Comparison of ENCODE assay signal across 11 mouse cellular contexts in the genomic region with DNA sequence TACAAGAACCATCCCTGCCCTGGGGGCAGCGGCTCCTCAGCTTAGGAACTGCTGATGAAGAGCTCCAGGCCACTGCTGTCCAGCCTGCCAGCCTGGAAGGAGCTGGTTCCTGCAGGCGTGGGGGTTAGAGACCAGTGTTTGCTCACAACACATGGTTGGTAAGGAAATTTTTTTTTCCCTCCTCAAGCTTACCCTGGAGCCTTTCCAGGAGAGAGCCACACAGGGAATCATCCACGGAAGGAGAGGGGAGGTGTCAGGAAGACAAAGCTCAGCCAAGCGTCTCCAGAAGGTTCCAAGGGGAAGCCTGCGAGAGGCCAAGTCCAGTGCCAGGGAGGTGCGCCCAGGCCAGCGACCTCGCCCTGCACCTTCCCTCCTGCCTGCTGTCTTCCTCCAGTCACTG. TPM values are rescaled to one million over a fixed set of nuclear protein-coding genes. Genes with fewer than 3 reads are reported as not detected.
DNase-seq lines count a peak whose midpoint lies in the region; ATAC-seq and TF ChIP-seq lines count a peak whose summit lies in the region.
"Had no signal": no experiment of that assay in that cellular context is flagged by ENCODE, and none has a peak within 500 bp of the region (broad histone marks: within the 10 kb centered on the region; RNA-seq: fewer than 3 reads in every experiment).

No protein-coding gene starts in this region.

- H3K9ac ChIP-seq in heart, embryonic 16.5 days (ENCODE audit: low read length) = no peak overlapping the region
- no peak overlapping the region for H3K9ac ChIP-seq in lung, embryonic 15.5 days
- H3K9ac ChIP-seq: forebrain, postnatal 0 days; neural tube, embryonic 12.5 days had no signal

- peaks cover 35% of the 10 kb centered on the region for H3K4me1 ChIP-seq in heart, embryonic 16.5 days (ENCODE audit: control insufficient read depth, insufficient read depth, low read length)
- H3K4me1 ChIP-seq in lung, embryonic 15.5 days = peaks cover 19% of the 10 kb centered on the region

- 41% methylated on average over 8 of the region's 8 CpGs for WGBS in heart, embryonic 16.5 days
- WGBS in lung, embryonic 15.5 days = 53% methylated on average over 8 of the region's 8 CpGs

- no peak for DNase-seq in gastrocnemius, adult 2 months
- DNase-seq in gastrocnemius, adult 18-20 months (ENCODE audit: low spot score) = no peak
- DNase-seq in cerebellum, adult 11-12 months = peak; percentile 75
- no peak for DNase-seq in yolk sac, embryonic 10.5 days (ENCODE audit: low spot score)
- DNase-seq in neural tube, embryonic 10.5 days (ENCODE audit: extremely low spot score, low spot score) = no peak
- DNase-seq in frontal cortex, postnatal 10 days (ENCODE audit: low spot score in 2 of 2) = no peak
- DNase-seq: B cell, adult 2 months; forebrain, postnatal 0 days had no signal

- H3K9me3 ChIP-seq in heart, embryonic 16.5 days (replicated peaks; ENCODE audit: control insufficient read depth, low read length) = no peaks in the 10 kb centered on the region
- no peaks in the 10 kb centered on the region for H3K9me3 ChIP-seq in lung, embryonic 15.5 days
- H3K9me3 ChIP-seq: neural tube, embryonic 12.5 days had no signal

- H3K4me2 ChIP-seq in heart, embryonic 16.5 days (ENCODE audit: low read depth, low read length) = no peak overlapping the region
- no peak overlapping the region for H3K4me2 ChIP-seq in lung, embryonic 15.5 days
- H3K4me2 ChIP-seq: neural tube, embryonic 12.5 days had no signal

- intact Hi-C loops in gastrocnemius, adult 2 months (cut with DNase I) = loop anchor here (10.0 kb wide), 1 partner anchor 55 kb away; no protein-coding TSS in a partner anchor

- peaks cover 27% of the 10 kb centered on the region for H3K36me3 ChIP-seq in heart, embryonic 16.5 days (ENCODE audit: control insufficient read depth, insufficient read depth)
- H3K36me3 ChIP-seq in lung, embryonic 15.5 days = no peaks in the 10 kb centered on the region
- H3K36me3 ChIP-seq: neural tube, embryonic 12.5 days had no signal

- ATAC-seq in heart, embryonic 16.5 days (replicated peaks; ENCODE audit: extremely low read depth, insufficient read depth, low FRiP score) = peak; percentile 35; the same call in 1 of the 2 replicates
- ATAC-seq in lung, embryonic 15.5 days (ENCODE audit: borderline replicate concordance, extremely low read depth, low FRiP score, low TSS enrichment) = no peak

- no peak for TF ChIP-seq CTCF in gastrocnemius, adult 2 months (IDR thresholded peaks at IDR 0.05)

- peak overlapping the region; percentile 11; the same call in 1 of the 2 replicates for H3K4me3 ChIP-seq in gastrocnemius, adult 2 months
- no peak overlapping the region for H3K4me3 ChIP-seq in heart, embryonic 16.5 days (ENCODE audit: low read length)
- no peak overlapping the region for H3K4me3 ChIP-seq in lung, embryonic 15.5 days
- H3K4me3 ChIP-seq: neural tube, embryonic 12.5 days had no signal

- no peaks in the 10 kb centered on the region for H3K27me3 ChIP-seq in heart, embryonic 16.5 days (ENCODE audit: control insufficient read depth, insufficient read depth, low read length)
- H3K27me3 ChIP-seq in lung, embryonic 15.5 days = no peaks in the 10 kb centered on the region
- H3K27me3 ChIP-seq: neural tube, embryonic 12.5 days had no signal

- H3K27ac ChIP-seq in gastrocnemius, adult 2 months = peak overlapping the region; percentile 54
- H3K27ac ChIP-seq in heart, embryonic 16.5 days (ENCODE audit: low read length) = peak overlapping the region; percentile 70
- H3K27ac ChIP-seq in lung, embryonic 15.5 days = peak overlapping the region; percentile 13; the same call in 1 of the 2 replicates
- H3K27ac ChIP-seq: neural tube, embryonic 12.5 days had no signal

RNA-seq across cellular contexts. Expression of a gene that starts 42.2 kb away (rescaled TPM):
- 100 to 1,000 TPM; 200 to 329 TPM for total RNA-seq in gastrocnemius, adult 2 months (2021)
- total RNA-seq in gastrocnemius, adult 18-20 months (2021) = 100 to 1,000 TPM; 316 to 319 TPM
- 244 and 255 TPM in 2 replicates for polyA plus RNA-seq in heart, embryonic 16.5 days (2015; fragmentation: Nextera tagmentation; extraction: Ambion mirVana)
- polyA plus RNA-seq in lung, embryonic 15.5 days (2015; fragmentation: Nextera tagmentation; extraction: Ambion mirVana) = 98.5 and 99.1 TPM in 2 replicates

Comparison
In these comparisons a context has a peak if more than half of its experiments do, and no peak if none do; other contexts are left out.
1. H3K27ac ChIP-seq: peak in every context shown above with its lines; median percentile 70 in heart, embryonic 16.5 days; 54 in gastrocnemius, adult 2 months; 13 in lung, embryonic 15.5 days.